Mouse (Mus musculus) ES-Bruce4 (cell line): Measurements from ENCODE around the gene Bpifa3. TPM values are rescaled to one million over a fixed set of nuclear protein-coding genes. Genes with fewer than 3 reads are reported as not detected.
"Not testable (repeated sequence)": the region's sequence is repeated elsewhere in the genome, so short reads cannot be mapped to it uniquely, and the experiment has no call there.

ENCODE experiments used
- H3K27ac ChIP-seq: 2 replicates; pipeline ENCODE4 v1.5.1; 2012; ENCODE audit warnings: low read length, inconsistent platforms; ENCODE audit not compliant: insufficient read depth
- H3K27me3 ChIP-seq: 2 replicates; pipeline ENCODE4 v1.6.1; 2012; ENCODE audit warnings: mild to moderate bottlenecking, low read length, inconsistent platforms; ENCODE audit not compliant: control insufficient read depth, poor library complexity, insufficient read depth, severe bottlenecking
- H3K36me3 ChIP-seq: 2 replicates; pipeline ENCODE4 v1.6.1; 2012; ENCODE audit warnings: inconsistent platforms, mild to moderate bottlenecking, low read length, moderate library complexity; ENCODE audit not compliant: control insufficient read depth, poor library complexity, insufficient read depth, severe bottlenecking
- H3K4me1 ChIP-seq: one replicate; pipeline ENCODE4 v1.8.1; 2011; ENCODE audit warnings: low read length; ENCODE audit not compliant: control insufficient read depth, insufficient read depth
- H3K4me3 ChIP-seq: 2 replicates; pipeline ENCODE4 v1.5.1; 2011; ENCODE audit warnings: low read depth, mild to moderate bottlenecking, low read length
- H3K9ac ChIP-seq: 2 replicates; pipeline ENCODE4 v1.6.1; 2012; ENCODE audit warnings: low read depth, mild to moderate bottlenecking, inconsistent platforms; ENCODE audit not compliant: poor library complexity, severe bottlenecking
- H3K9me3 ChIP-seq: replicated peaks from 2 replicates; pipeline ENCODE4 v1.6.1; 2012; ENCODE audit warnings: mild to moderate bottlenecking, low read length, inconsistent platforms; ENCODE audit not compliant: control insufficient read depth, poor library complexity, insufficient read depth, severe bottlenecking
- CTCF ChIP-seq: IDR thresholded peaks from one replicate; pipeline ENCODE4 v1.8.1; 2011; ENCODE audit warnings: low read depth, low read length
- EP300 ChIP-seq: IDR thresholded peaks from 2 replicates; pipeline ENCODE4 v1.6.1; 2011; ENCODE audit warnings: low read depth, low read length; ENCODE audit not compliant: insufficient read depth
- POLR2A ChIP-seq: IDR thresholded peaks from one replicate; pipeline ENCODE4 v1.8.1; 2011; ENCODE audit warnings: low read length; ENCODE audit not compliant: insufficient read depth
- polyA plus RNA-seq: library from polyadenylated mRNA; stranded (reverse); fragments of >200 nt; gene quantifications from 2 replicates; pipeline ENCODE4 v1.2.4, GENCODE M21; 2011; ENCODE audit warnings: low read depth; ENCODE audit not compliant: missing spikeins, insufficient read depth, insufficient read length

Gene Bpifa3
- polyA plus RNA-seq, 1 experiment = not detected

DNA sequence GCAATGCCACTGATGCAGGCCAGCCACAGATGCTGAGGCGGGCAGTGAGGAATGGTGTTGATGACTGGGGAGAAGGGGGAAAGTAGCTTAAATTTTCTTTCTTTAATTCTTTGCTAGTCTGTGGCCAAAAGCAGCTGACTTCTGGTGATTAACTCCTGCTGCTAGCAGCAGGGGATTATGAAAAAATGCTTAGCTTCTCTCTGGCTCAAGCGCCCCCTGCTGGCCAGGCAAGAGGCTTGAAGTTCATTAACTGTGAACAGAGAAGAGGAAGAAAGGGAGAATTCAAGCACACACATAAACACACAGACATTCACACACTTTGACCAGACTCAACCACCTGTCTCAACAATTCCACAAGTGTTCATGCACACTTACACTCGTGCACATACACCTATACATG, 28.3 kb downstream of the Bpifa3 start:
- Histone ChIP-seq H3K36me3 (no peaks in the 10 kb centered on the region), H3K4me3 (no peak overlapping the region), H3K4me1 (no peaks in the 10 kb centered on the region), H3K27me3 (no peaks in the 10 kb centered on the region), H3K9me3 (peaks cover 7% of the 10 kb centered on the region; the same call in 1 of the 2 replicates), H3K9ac (no peak overlapping the region), H3K27ac (no peak overlapping the region)
- TF ChIP-seq CTCF (peak; percentile 70), POLR2A (no peak)

DNA sequence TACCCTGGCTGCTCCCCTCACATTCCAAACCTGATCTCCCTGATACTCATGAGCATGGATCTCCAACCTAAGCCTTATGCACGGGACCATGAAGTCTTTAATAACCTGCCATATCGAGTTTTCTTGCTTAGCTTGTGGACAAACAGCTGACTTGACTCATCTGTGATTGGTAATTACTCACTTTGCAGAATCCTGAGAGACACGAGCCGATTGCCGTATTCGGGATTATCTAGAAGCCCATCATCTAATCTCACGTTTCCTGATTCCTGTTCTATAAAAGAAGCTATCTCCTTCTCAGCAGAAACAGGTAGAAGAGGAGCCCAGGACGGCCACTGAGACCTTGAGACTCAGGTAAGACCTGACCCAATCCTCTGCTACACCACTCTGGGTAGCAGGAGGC, 32.2 kb downstream of the Bpifa3 start, which contains the start of gene Bpifa5:
Gene Bpifa5 (plus strand): TSS at position 301 of the 400 bp plus-strand sequence.
- Histone ChIP-seq H3K9ac (no peak within 1 kb of the TSS), H3K36me3 (no peaks in the 10 kb centered on the region), H3K4me3 (no peak within 1 kb of the TSS), H3K27me3 (no peaks in the 10 kb centered on the region), H3K27ac (no peak within 1 kb of the TSS), H3K4me1 (no peaks in the 10 kb centered on the region), H3K9me3 (peaks cover 7% of the 10 kb centered on the region; the same call in 1 of the 2 replicates)
- TF ChIP-seq POLR2A (no peak), CTCF (no peak), EP300 (no peak)

DNA sequence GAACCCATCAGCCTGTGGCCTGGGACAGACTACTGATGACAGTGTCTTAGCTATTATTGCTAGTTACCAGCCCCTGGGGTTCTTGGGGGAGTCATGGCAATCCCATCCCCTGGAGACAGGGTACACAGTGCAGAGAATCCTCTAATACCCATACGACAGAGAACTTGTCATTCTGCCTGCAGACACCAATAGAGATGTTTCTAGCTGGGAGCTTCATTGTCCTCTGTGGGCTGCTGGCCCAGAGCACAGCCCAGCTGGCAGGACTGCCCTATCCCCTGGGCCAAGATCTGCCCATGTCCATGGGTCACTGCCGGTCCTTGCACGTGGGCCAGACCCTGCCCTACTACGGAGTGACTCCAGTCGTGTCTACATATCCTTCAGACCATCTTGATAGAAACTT, 33.2 kb downstream of the Bpifa3 start:
- Histone ChIP-seq H3K27ac (no peak overlapping the region), H3K27me3 (no peaks in the 10 kb centered on the region), H3K9me3 (peaks cover 7% of the 10 kb centered on the region; the same call in 1 of the 2 replicates), H3K4me1 (no peaks in the 10 kb centered on the region), H3K9ac (no peak overlapping the region), H3K36me3 (no peaks in the 10 kb centered on the region), H3K4me3 (no peak overlapping the region)
- TF ChIP-seq EP300 (no peak), POLR2A (no peak), CTCF (no peak)

DNA sequence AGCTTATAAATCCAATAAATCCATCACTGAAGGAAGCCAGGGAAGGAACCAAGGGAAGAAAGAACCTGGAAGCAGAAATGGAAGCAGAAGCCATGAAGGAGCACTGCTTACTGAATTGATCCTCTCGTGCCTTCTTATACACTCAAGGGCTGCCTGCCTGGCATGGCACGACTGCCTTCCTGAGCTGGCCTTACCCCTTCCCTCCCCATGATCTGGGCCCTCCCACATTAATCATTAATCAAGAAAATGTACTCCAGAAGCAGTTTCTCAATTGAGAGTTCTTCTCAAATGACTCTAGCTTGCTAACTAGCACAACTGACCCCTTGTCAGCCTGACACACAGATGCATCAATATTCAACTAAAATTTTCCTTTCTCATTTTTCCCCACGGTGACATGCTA, 39.0 kb downstream of the Bpifa3 start:
- no peak overlapping the region for H3K27ac ChIP-seq
- no peaks in the 10 kb centered on the region for H3K4me1 ChIP-seq
- TF ChIP-seq POLR2A (no peak), EP300 (no peak), CTCF (no peak)
- no peaks in the 10 kb centered on the region for H3K27me3 ChIP-seq
- no peak overlapping the region for H3K9ac ChIP-seq
- no peaks in the 10 kb centered on the region for H3K36me3 ChIP-seq
- no peak overlapping the region for H3K4me3 ChIP-seq
- 0 out of 2 replicates have a peak, but pooled peaks cover 3% of the 10 kb centered on the region for H3K9me3 ChIP-seq

DNA sequence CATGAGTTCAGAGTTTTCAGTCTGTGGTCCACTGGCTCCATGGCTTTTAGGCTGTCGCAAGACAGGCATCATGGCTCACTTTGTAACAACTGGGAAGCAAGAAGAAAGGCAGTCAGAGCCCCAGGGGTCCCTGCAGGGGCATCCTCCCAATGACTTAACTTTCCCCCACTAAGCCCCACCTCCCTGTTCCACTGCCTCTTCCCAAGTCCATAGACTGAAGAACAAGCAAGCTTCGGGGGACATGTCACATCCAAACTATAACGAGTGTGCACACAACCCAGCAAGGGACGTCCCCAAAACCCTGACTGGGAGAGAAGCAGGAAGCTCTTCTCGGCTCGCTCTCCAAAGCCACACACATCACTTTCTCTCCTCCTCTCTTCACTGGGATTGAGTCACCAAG, 41.5 kb downstream of the Bpifa3 start:
- no peak for TF ChIP-seq POLR2A
- TF ChIP-seq CTCF = no peak

DNA sequence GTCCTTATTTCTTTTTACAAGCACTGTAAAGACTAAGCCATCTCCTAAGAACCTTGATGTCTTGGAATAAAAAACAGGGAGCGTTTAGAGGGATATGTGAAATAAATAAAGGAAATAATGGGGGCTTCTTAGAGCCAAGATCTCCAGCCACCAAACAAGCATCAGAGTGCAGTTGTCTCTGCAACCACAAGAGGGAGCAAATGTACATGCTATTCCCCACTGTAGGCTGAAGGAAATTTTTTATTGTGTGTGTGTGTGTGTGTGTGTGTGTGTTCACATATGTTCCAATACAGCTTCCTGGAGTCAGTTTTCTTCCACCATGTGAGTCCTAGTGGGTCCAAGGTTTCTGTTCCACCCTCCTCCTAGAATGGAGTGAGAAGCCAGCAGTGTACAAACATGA, 43.2 kb downstream of the Bpifa3 start:
- no peak overlapping the region for H3K4me3 ChIP-seq
- no peak overlapping the region for H3K27ac ChIP-seq
- 0 out of 2 replicates have a peak, but pooled peaks cover 3% of the 10 kb centered on the region for H3K9me3 ChIP-seq
- H3K27me3 ChIP-seq = no peaks in the 10 kb centered on the region
- TF ChIP-seq EP300 = no peak
- TF ChIP-seq CTCF = no peak
- TF ChIP-seq POLR2A = no peak
- H3K36me3 ChIP-seq = no peaks in the 10 kb centered on the region
- H3K4me1 ChIP-seq = no peaks in the 10 kb centered on the region
- no peak overlapping the region for H3K9ac ChIP-seq

More for the DNA sequence above, 41.5 kb downstream of the Bpifa3 start:
- H3K27me3 ChIP-seq = no peaks in the 10 kb centered on the region
- no peak overlapping the region for H3K27ac ChIP-seq
- no peaks in the 10 kb centered on the region for H3K36me3 ChIP-seq
- 0 out of 2 replicates have a peak, but pooled peaks cover 3% of the 10 kb centered on the region for H3K9me3 ChIP-seq
- H3K9ac ChIP-seq = no peak overlapping the region
- no peak overlapping the region for H3K4me3 ChIP-seq
- no peaks in the 10 kb centered on the region for H3K4me1 ChIP-seq

DNA sequence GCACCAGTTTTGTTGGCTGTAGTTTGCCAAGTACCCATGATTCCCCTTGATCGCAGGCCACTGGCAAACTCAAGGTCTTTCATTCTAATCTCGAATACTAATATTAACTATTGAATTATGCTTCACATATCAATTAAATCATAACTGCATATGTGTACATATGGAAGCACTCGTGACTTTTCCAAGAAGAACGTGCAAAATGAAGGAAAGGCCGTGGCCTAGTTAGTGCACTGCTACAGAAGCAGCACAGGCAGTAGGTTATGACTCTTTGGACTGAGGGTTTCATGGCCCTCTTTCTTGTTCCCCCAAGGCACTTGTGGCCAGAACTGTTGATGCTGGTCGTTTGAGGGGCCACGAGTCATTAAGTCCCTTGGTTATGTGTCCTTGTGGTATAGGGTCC, 51.8 kb downstream of the Bpifa3 start:
- not testable (repeated sequence) for H3K27ac ChIP-seq, H3K9me3 ChIP-seq, H3K36me3 ChIP-seq, H3K4me3 ChIP-seq, H3K9ac ChIP-seq, H3K4me1 ChIP-seq, H3K27me3 ChIP-seq

DNA sequence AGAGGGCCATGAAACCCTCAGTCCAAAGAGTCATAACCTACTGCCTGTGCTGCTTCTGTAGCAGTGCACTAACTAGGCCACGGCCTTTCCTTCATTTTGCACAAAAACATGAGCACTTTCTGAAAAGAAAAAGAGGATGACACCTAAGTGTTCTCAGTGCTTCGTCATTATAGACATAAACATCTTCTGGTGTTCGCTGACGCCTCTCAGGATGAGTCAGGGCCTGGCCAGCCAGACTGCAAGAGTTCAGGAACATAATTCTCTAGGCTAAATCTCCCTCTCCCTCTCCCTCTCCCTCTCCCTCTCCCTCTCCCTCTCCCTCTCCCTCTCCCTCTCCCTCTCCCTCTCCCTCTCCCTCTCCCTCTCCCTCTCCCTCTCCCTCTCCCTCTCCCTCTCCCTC, 52.9 kb downstream of the Bpifa3 start:
- H3K27ac ChIP-seq, H3K27me3 ChIP-seq, H3K36me3 ChIP-seq, H3K9ac ChIP-seq, H3K4me3 ChIP-seq, H3K4me1 ChIP-seq, H3K9me3 ChIP-seq: not testable (repeated sequence)
